In genomic region chr7:84339186-84339585, GRCm38 (mm10) we compare ENCODE assay signal across 14 mouse cellular contexts.
A peak's percentile ranks its signal among the peaks of the same experiment; 100 is the strongest.
DNase-seq lines count a peak whose midpoint lies in the region; ATAC-seq and TF ChIP-seq lines count a peak whose summit lies in the region.
"Had no signal": no experiment of that assay in that cellular context is flagged by ENCODE, and none has a peak within 500 bp of the region (broad histone marks: within the 10 kb centered on the region; RNA-seq: fewer than 3 reads in every experiment).

No protein-coding gene starts in this region.

- peaks cover 20% of the 10 kb centered on the region for H3K4me1 ChIP-seq in heart, embryonic 10.5 days
- H3K4me1 ChIP-seq in lung, embryonic 14.5 days (ENCODE audit: insufficient read depth): peaks cover 29% of the 10 kb centered on the region
- peaks cover 16% of the 10 kb centered on the region for H3K4me1 ChIP-seq in embryonic facial prominence, embryonic 14.5 days (ENCODE audit: control insufficient read depth, insufficient read depth, low read length)
- H3K4me1 ChIP-seq in liver, embryonic 12.5 days: no peaks in the 10 kb centered on the region
- H3K4me1 ChIP-seq: forebrain, embryonic 10.5 days; midbrain, embryonic 10.5 days had no signal

- 44% methylated on average over 1 of the region's 1 CpGs for WGBS in heart, embryonic 10.5 days
- WGBS in lung, embryonic 14.5 days: 25% methylated on average over 1 of the region's 1 CpGs
- 25% methylated on average over 1 of the region's 1 CpGs for WGBS in embryonic facial prominence, embryonic 14.5 days
- 30% methylated on average over 1 of the region's 1 CpGs for WGBS in liver, embryonic 12.5 days (ENCODE audit: insufficient replicate concordance)

- no peak overlapping the region for H3K4me3 ChIP-seq in heart, embryonic 10.5 days
- no peak overlapping the region for H3K4me3 ChIP-seq in lung, embryonic 14.5 days (ENCODE audit: low read depth, low read length)
- H3K4me3 ChIP-seq in embryonic facial prominence, embryonic 14.5 days (ENCODE audit: low read depth, low read length): no peak overlapping the region
- no peak overlapping the region for H3K4me3 ChIP-seq in liver, embryonic 12.5 days
- H3K4me3 ChIP-seq: forebrain, embryonic 10.5 days; midbrain, embryonic 10.5 days had no signal

- peaks cover 10% of the 10 kb centered on the region; the same call in 1 of the 2 replicates for H3K36me3 ChIP-seq in heart, embryonic 10.5 days
- peaks cover 11% of the 10 kb centered on the region for H3K36me3 ChIP-seq in lung, embryonic 14.5 days (ENCODE audit: insufficient read depth)
- peaks cover 13% of the 10 kb centered on the region for H3K36me3 ChIP-seq in embryonic facial prominence, embryonic 14.5 days (ENCODE audit: control insufficient read depth, insufficient read depth, low read length)
- no peaks in the 10 kb centered on the region for H3K36me3 ChIP-seq in liver, embryonic 12.5 days
- H3K36me3 ChIP-seq: G1E had no signal

- DNase-seq in heart, adult 18-20 months: peak; percentile 23 to 27
- no peak for DNase-seq in heart, embryonic 10.5 days (ENCODE audit: low spot score)
- DNase-seq in lung, embryonic 14.5 days: peak; percentile 90
- no peak for DNase-seq in lung, adult 18-20 months
- peak; percentile 44 for DNase-seq in embryonic facial prominence, embryonic 14.5 days (ENCODE audit: low spot score)
- DNase-seq in lung, postnatal 10 days: peak; percentile 49
- DNase-seq: cerebellum, adult 11 months; kidney, adult 11 months; right cerebral cortex, postnatal 4 days had no signal

- H3K27ac ChIP-seq in heart, embryonic 10.5 days: no peak overlapping the region
- H3K27ac ChIP-seq in lung, embryonic 14.5 days (ENCODE audit: low read depth): peak overlapping the region; percentile 77
- H3K27ac ChIP-seq in embryonic facial prominence, embryonic 14.5 days (replicated peaks; ENCODE audit: low read depth, low read length): no peak overlapping the region
- H3K27ac ChIP-seq in liver, embryonic 12.5 days: no peak overlapping the region
- H3K27ac ChIP-seq: forebrain, embryonic 10.5 days; liver, embryonic 14.5 days; midbrain, embryonic 10.5 days had no signal

- no peak for TF ChIP-seq CTCF in lung, embryonic 14.5 days (IDR thresholded peaks at IDR 0.05; ENCODE audit: low read depth)

- H3K4me2 ChIP-seq in lung, embryonic 14.5 days: no peak overlapping the region
- no peak overlapping the region for H3K4me2 ChIP-seq in embryonic facial prominence, embryonic 14.5 days (ENCODE audit: low read depth, low read length)
- H3K4me2 ChIP-seq in liver, embryonic 12.5 days: no peak overlapping the region

- no peaks in the 10 kb centered on the region for H3K27me3 ChIP-seq in heart, embryonic 10.5 days (ENCODE audit: insufficient read depth, poor library complexity, severe bottlenecking)
- H3K27me3 ChIP-seq in lung, embryonic 14.5 days (ENCODE audit: insufficient read depth, low read length): no peaks in the 10 kb centered on the region
- H3K27me3 ChIP-seq in embryonic facial prominence, embryonic 14.5 days (replicated peaks; ENCODE audit: control insufficient read depth, insufficient read depth, low read length): no peaks in the 10 kb centered on the region
- H3K27me3 ChIP-seq in liver, embryonic 12.5 days (replicated peaks): no peaks in the 10 kb centered on the region

- H3K9ac ChIP-seq in lung, embryonic 14.5 days: no peak overlapping the region
- H3K9ac ChIP-seq in embryonic facial prominence, embryonic 14.5 days (ENCODE audit: low read depth, low read length): no peak overlapping the region
- no peak overlapping the region for H3K9ac ChIP-seq in liver, embryonic 12.5 days
- H3K9ac ChIP-seq: liver, embryonic 14.5 days had no signal

- no peaks in the 10 kb centered on the region for H3K9me3 ChIP-seq in heart, embryonic 10.5 days
- no peaks in the 10 kb centered on the region for H3K9me3 ChIP-seq in lung, embryonic 14.5 days (ENCODE audit: low read depth, low read length)
- H3K9me3 ChIP-seq in embryonic facial prominence, embryonic 14.5 days (ENCODE audit: control insufficient read depth, low read length): peaks cover 8% of the 10 kb centered on the region; the same call in 1 of the 2 replicates
- 0 out of 2 replicates have a peak, but pooled peaks cover 6% of the 10 kb centered on the region for H3K9me3 ChIP-seq in liver, embryonic 12.5 days (replicated peaks)

- peak; percentile 45 for ATAC-seq in lung, embryonic 14.5 days (ENCODE audit: insufficient read depth)
- ATAC-seq in embryonic facial prominence, embryonic 14.5 days (ENCODE audit: low read depth): no peak
- ATAC-seq in liver, embryonic 12.5 days: no peak

Comparison
In these comparisons a context has a peak if more than half of its experiments do, and no peak if none do; other contexts are left out.
1. DNase-seq: peak in heart, adult 18-20 months (2 of 2), lung, embryonic 14.5 days (single experiment), embryonic facial prominence, embryonic 14.5 days (single experiment) and lung, postnatal 10 days (single experiment); none in heart, embryonic 10.5 days (single experiment) and lung, adult 18-20 months (0 of 2).